ENCODE assay signal across 14 mouse cellular contexts in the genomic region with DNA sequence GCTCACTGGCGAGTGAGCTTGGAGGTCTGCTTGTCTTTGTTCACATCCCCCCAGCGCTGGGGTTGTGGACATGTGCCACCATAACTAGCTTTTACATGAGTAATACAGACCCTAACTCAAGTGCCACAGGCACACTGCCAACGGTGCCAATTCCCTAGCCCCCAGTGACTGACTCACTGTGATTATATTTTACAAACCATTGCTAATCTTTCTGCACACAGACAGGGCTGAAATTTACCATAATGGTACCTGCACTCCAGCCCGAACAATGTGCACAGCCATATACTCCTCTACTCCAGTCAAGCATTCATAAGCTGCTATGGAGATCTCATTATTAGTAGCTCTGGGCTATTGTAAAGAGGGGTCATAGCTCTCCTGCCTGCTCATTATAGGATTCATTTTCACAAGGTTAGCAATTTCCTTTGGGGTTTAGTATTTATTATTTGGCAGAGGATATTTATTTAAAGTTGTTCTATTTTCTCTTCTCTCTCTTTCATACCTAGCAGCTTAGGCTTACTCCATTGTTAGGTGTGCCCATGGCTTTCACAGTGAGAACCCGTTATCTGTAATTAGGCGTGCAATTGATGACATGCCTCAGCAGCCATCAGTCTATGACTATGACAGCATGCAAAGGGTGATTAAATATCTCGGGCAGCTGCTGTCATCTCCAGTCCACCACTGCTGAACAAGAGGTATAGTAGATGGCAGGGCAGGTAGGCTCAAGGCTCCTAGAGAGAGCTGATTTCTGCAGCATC.
DNase-seq lines count a peak whose midpoint lies in the region; ATAC-seq and TF ChIP-seq lines count a peak whose summit lies in the region.
"Had no signal": no experiment of that assay in that cellular context is flagged by ENCODE, and none has a peak within 500 bp of the region (broad histone marks: within the 10 kb centered on the region; RNA-seq: fewer than 3 reads in every experiment).

No protein-coding gene starts in this region.

- H3K9ac ChIP-seq in embryonic facial prominence, embryonic 14.5 days (ENCODE audit: low read depth, low read length), result no peak overlapping the region
- H3K9ac ChIP-seq in hindbrain, embryonic 12.5 days, result no peak overlapping the region
- H3K9ac ChIP-seq in midbrain, postnatal 0 days (replicated peaks; ENCODE audit: low read length, poor library complexity, severe bottlenecking), result no peak overlapping the region
- no peak overlapping the region for H3K9ac ChIP-seq in liver, embryonic 12.5 days
- H3K9ac ChIP-seq: heart, embryonic 13.5 days had no signal

- ATAC-seq in cerebellum, adult (ENCODE audit: insufficient number of reproducible peaks, low FRiP score, low TSS enrichment), result peak; percentile 47; the same call in 1 of the 2 replicates
- ATAC-seq in embryonic facial prominence, embryonic 14.5 days (ENCODE audit: low read depth), result peak; percentile 93
- peak; percentile 95 for ATAC-seq in hindbrain, embryonic 12.5 days (ENCODE audit: low FRiP score)
- ATAC-seq in midbrain, postnatal 0 days (ENCODE audit: low FRiP score), result peak; percentile 86
- no peak for ATAC-seq in liver, embryonic 12.5 days
- ATAC-seq in inflammation-experienced regulatory T-cells, adult 6 months, result no peak
- ATAC-seq: intestine, postnatal 0 days had no signal

- H3K4me1 ChIP-seq in embryonic facial prominence, embryonic 14.5 days (ENCODE audit: control insufficient read depth, insufficient read depth, low read length), result no peaks in the 10 kb centered on the region
- peaks cover 13% of the 10 kb centered on the region for H3K4me1 ChIP-seq in hindbrain, embryonic 12.5 days
- no peaks in the 10 kb centered on the region for H3K4me1 ChIP-seq in midbrain, postnatal 0 days (ENCODE audit: insufficient read depth, low read length)
- H3K4me1 ChIP-seq in liver, embryonic 12.5 days, result no peaks in the 10 kb centered on the region
- H3K4me1 ChIP-seq: heart, embryonic 13.5 days had no signal

- WGBS in embryonic facial prominence, embryonic 14.5 days, result 66% methylated on average over 7 of the region's 7 CpGs
- 51% methylated on average over 7 of the region's 7 CpGs for WGBS in hindbrain, embryonic 12.5 days
- WGBS in midbrain, postnatal 0 days, result 29% methylated on average over 7 of the region's 7 CpGs
- 54% methylated on average over 7 of the region's 7 CpGs for WGBS in liver, embryonic 12.5 days (ENCODE audit: insufficient replicate concordance)

- no peak overlapping the region for H3K27ac ChIP-seq in embryonic facial prominence, embryonic 14.5 days (replicated peaks; ENCODE audit: low read depth, low read length)
- H3K27ac ChIP-seq in hindbrain, embryonic 12.5 days, result peak overlapping the region; percentile 91
- H3K27ac ChIP-seq in midbrain, postnatal 0 days (ENCODE audit: low read depth, low read length), result peak overlapping the region; percentile 65
- H3K27ac ChIP-seq in liver, embryonic 12.5 days, result no peak overlapping the region
- H3K27ac ChIP-seq: heart, embryonic 13.5 days had no signal

- H3K27me3 ChIP-seq in embryonic facial prominence, embryonic 14.5 days (replicated peaks; ENCODE audit: control insufficient read depth, insufficient read depth, low read length), result no peaks in the 10 kb centered on the region
- no peaks in the 10 kb centered on the region for H3K27me3 ChIP-seq in hindbrain, embryonic 12.5 days
- H3K27me3 ChIP-seq in midbrain, postnatal 0 days (ENCODE audit: insufficient read depth, low read length), result no peaks in the 10 kb centered on the region
- no peaks in the 10 kb centered on the region for H3K27me3 ChIP-seq in liver, embryonic 12.5 days (replicated peaks)
- H3K27me3 ChIP-seq: heart, embryonic 13.5 days had no signal

- no peak overlapping the region for H3K4me3 ChIP-seq in embryonic facial prominence, embryonic 14.5 days (ENCODE audit: low read depth, low read length)
- H3K4me3 ChIP-seq in hindbrain, embryonic 12.5 days, result no peak overlapping the region
- H3K4me3 ChIP-seq in midbrain, postnatal 0 days (ENCODE audit: low read depth, low read length), result no peak overlapping the region
- no peak overlapping the region for H3K4me3 ChIP-seq in liver, embryonic 12.5 days
- H3K4me3 ChIP-seq: heart, embryonic 13.5 days had no signal

- DNase-seq in cerebellum, adult 8-10 months, result no peak
- no peak for DNase-seq in embryonic facial prominence, embryonic 14.5 days (ENCODE audit: low spot score)
- DNase-seq in midbrain, postnatal 0 days (ENCODE audit: low spot score), result peak; percentile 76
- DNase-seq in lung, postnatal 14 days, result no peak
- DNase-seq: adrenal gland, postnatal 36 days; cerebellum, adult 9-10 months; gastrocnemius, postnatal 10 days; lung, adult 2 months had no signal

- no peaks in the 10 kb centered on the region for H3K9me3 ChIP-seq in embryonic facial prominence, embryonic 14.5 days (ENCODE audit: control insufficient read depth, low read length)
- H3K9me3 ChIP-seq in hindbrain, embryonic 12.5 days (replicated peaks), result no peaks in the 10 kb centered on the region
- no peaks in the 10 kb centered on the region for H3K9me3 ChIP-seq in midbrain, postnatal 0 days (ENCODE audit: low read length)
- H3K9me3 ChIP-seq in liver, embryonic 12.5 days (replicated peaks), result no peaks in the 10 kb centered on the region
- H3K9me3 ChIP-seq: heart, embryonic 13.5 days had no signal

- H3K36me3 ChIP-seq in embryonic facial prominence, embryonic 14.5 days (ENCODE audit: control insufficient read depth, insufficient read depth, low read length), result no peaks in the 10 kb centered on the region
- no peaks in the 10 kb centered on the region for H3K36me3 ChIP-seq in hindbrain, embryonic 12.5 days
- no peaks in the 10 kb centered on the region for H3K36me3 ChIP-seq in midbrain, postnatal 0 days (ENCODE audit: insufficient read depth, low read length)
- no peaks in the 10 kb centered on the region for H3K36me3 ChIP-seq in liver, embryonic 12.5 days
- H3K36me3 ChIP-seq: heart, embryonic 13.5 days had no signal

- H3K4me2 ChIP-seq in embryonic facial prominence, embryonic 14.5 days (ENCODE audit: low read depth, low read length), result no peak overlapping the region
- H3K4me2 ChIP-seq in hindbrain, embryonic 12.5 days (replicated peaks), result peak overlapping the region; percentile 12; the same call in 1 of the 2 replicates
- no peak overlapping the region for H3K4me2 ChIP-seq in midbrain, postnatal 0 days (ENCODE audit: low read depth, low read length, poor library complexity, severe bottlenecking)
- H3K4me2 ChIP-seq in liver, embryonic 12.5 days, result no peak overlapping the region
- H3K4me2 ChIP-seq: heart, embryonic 13.5 days had no signal

- no peak for TF ChIP-seq CTCF in midbrain, postnatal 0 days (IDR thresholded peaks at IDR 0.05)

Comparison
In these comparisons a context has a peak if more than half of its experiments do, and no peak if none do; other contexts are left out.
1. ATAC-seq: peak in cerebellum, adult (single experiment), embryonic facial prominence, embryonic 14.5 days (single experiment), hindbrain, embryonic 12.5 days (single experiment) and midbrain, postnatal 0 days (single experiment); none in liver, embryonic 12.5 days (single experiment) and inflammation-experienced regulatory T-cells, adult 6 months (single experiment).
2. H3K27ac ChIP-seq: peak in hindbrain, embryonic 12.5 days (single experiment) and midbrain, postnatal 0 days (single experiment); none in embryonic facial prominence, embryonic 14.5 days (single experiment) and liver, embryonic 12.5 days (single experiment).